Mouse (Mus musculus): ENCODE data around the gene Chmp3. TPM values are rescaled to one million over a fixed set of nuclear protein-coding genes. Genes with fewer than 3 reads are reported as not detected.

The Chmp3 gene
- polyA plus RNA-seq (2015; fragmentation: Nextera tagmentation; extraction: Ambion mirVana): 70.0 and 71.7 TPM in 2 replicates

- WGBS: under 1% methylated on average over 59 of the region's 59 CpGs
- Histone ChIP-seq H3K4me1 (peaks cover 2% of the 10 kb centered on the region), H3K36me3 (no peaks in the 10 kb centered on the region), H3K4me3 (peak within 1 kb of the TSS; percentile 70), H3K9me3 (no peaks in the 10 kb centered on the region), H3K27ac (peak within 1 kb of the TSS; percentile 98), H3K4me2 (peak within 1 kb of the TSS; percentile 53), H3K9ac (peak within 1 kb of the TSS; percentile 83), H3K27me3 (no peaks in the 10 kb centered on the region)
- ATAC-seq (ENCODE audit: insufficient number of reproducible peaks, low FRiP score, low TSS enrichment, low read depth): peak; percentile 95
Observed at GRCm38 (mm10) chr6:71543686-71544499, at the start of gene Chmp3. Gene Chmp3, plus strand, starts transcription at chr6:71543797.

- Histone ChIP-seq H3K36me3 (0 out of 2 replicates have a peak, but pooled peaks cover 2% of the 10 kb centered on the region), H3K4me1 (peaks cover 15% of the 10 kb centered on the region), H3K9ac (peak overlapping the region; percentile 98), H3K27ac (peak overlapping the region; percentile 97), H3K4me2 (peak overlapping the region; percentile 52), H3K4me3 (peak overlapping the region; percentile 91), H3K9me3 (no peaks in the 10 kb centered on the region), H3K27me3 (no peaks in the 10 kb centered on the region)
- WGBS: under 1% methylated on average over 46 of the region's 46 CpGs
- no peak; the same call in 1 of the 2 replicates for ATAC-seq (ENCODE audit: insufficient number of reproducible peaks, low FRiP score, low TSS enrichment, low read depth)
Observed at GRCm38 (mm10) chr6:71494341-71495020, 49.1 kb upstream of the Chmp3 start.

GRCm38 (mm10) chr6:71500575-71500974, 43.0 kb upstream of the Chmp3 start:
- Histone ChIP-seq H3K4me3 (no peak overlapping the region), H3K9ac (no peak overlapping the region), H3K9me3 (no peaks in the 10 kb centered on the region), H3K4me1 (peaks cover 5% of the 10 kb centered on the region; the same call in 1 of the 2 replicates), H3K27me3 (no peaks in the 10 kb centered on the region), H3K4me2 (no peak overlapping the region), H3K27ac (no peak overlapping the region), H3K36me3 (peaks cover 16% of the 10 kb centered on the region; the same call in 1 of the 2 replicates)
- ATAC-seq (ENCODE audit: insufficient number of reproducible peaks, low FRiP score, low TSS enrichment, low read depth): no peak
- WGBS: 87% methylated on average over 3 of the region's 3 CpGs

GRCm38 (mm10) chr6:71503001-71503400, 40.6 kb upstream of the Chmp3 start:
- Histone ChIP-seq H3K4me3 (no peak overlapping the region), H3K36me3 (peaks cover 23% of the 10 kb centered on the region), H3K4me1 (no peaks in the 10 kb centered on the region), H3K27ac (no peak overlapping the region), H3K9ac (no peak overlapping the region), H3K27me3 (no peaks in the 10 kb centered on the region), H3K4me2 (no peak overlapping the region), H3K9me3 (no peaks in the 10 kb centered on the region)
- ATAC-seq (ENCODE audit: insufficient number of reproducible peaks, low FRiP score, low TSS enrichment, low read depth): no peak
- 50% methylated on average over 4 of the region's 4 CpGs for WGBS

- H3K27me3 ChIP-seq: no peaks in the 10 kb centered on the region
- H3K4me1 ChIP-seq: no peaks in the 10 kb centered on the region
- no peak for ATAC-seq (ENCODE audit: insufficient number of reproducible peaks, low FRiP score, low TSS enrichment, low read depth)
- H3K9ac ChIP-seq: no peak overlapping the region
- no peak overlapping the region for H3K4me2 ChIP-seq
- H3K36me3 ChIP-seq: peaks cover 28% of the 10 kb centered on the region
- H3K4me3 ChIP-seq: no peak overlapping the region
- no peaks in the 10 kb centered on the region for H3K9me3 ChIP-seq
- no peak overlapping the region for H3K27ac ChIP-seq
Observed at GRCm38 (mm10) chr6:71503670-71504069, 39.9 kb upstream of the Chmp3 start.

- no peaks in the 10 kb centered on the region for H3K4me1 ChIP-seq
- no peak overlapping the region for H3K9ac ChIP-seq
- H3K4me2 ChIP-seq: no peak overlapping the region
- no peak for ATAC-seq (ENCODE audit: insufficient number of reproducible peaks, low FRiP score, low TSS enrichment, low read depth)
- H3K9me3 ChIP-seq: no peaks in the 10 kb centered on the region
- H3K36me3 ChIP-seq: peaks cover 31% of the 10 kb centered on the region
- no peak overlapping the region for H3K27ac ChIP-seq
- H3K4me3 ChIP-seq: no peak overlapping the region
- H3K27me3 ChIP-seq: no peaks in the 10 kb centered on the region
- WGBS: 81% methylated on average over 4 of the region's 4 CpGs
Observed at GRCm38 (mm10) chr6:71504091-71504490, 39.5 kb upstream of the Chmp3 start.

- Histone ChIP-seq H3K36me3 (peaks cover 38% of the 10 kb centered on the region), H3K27me3 (no peaks in the 10 kb centered on the region), H3K9me3 (no peaks in the 10 kb centered on the region), H3K4me3 (no peak overlapping the region), H3K4me2 (no peak overlapping the region), H3K9ac (no peak overlapping the region), H3K27ac (no peak overlapping the region), H3K4me1 (no peaks in the 10 kb centered on the region)
- ATAC-seq (ENCODE audit: insufficient number of reproducible peaks, low FRiP score, low TSS enrichment, low read depth): no peak
- 89% methylated on average over 2 of the region's 2 CpGs for WGBS
Observed at GRCm38 (mm10) chr6:71505671-71506070, 37.9 kb upstream of the Chmp3 start.

- ATAC-seq (ENCODE audit: insufficient number of reproducible peaks, low FRiP score, low TSS enrichment, low read depth): no peak
- Histone ChIP-seq H3K27me3 (no peaks in the 10 kb centered on the region), H3K27ac (no peak overlapping the region), H3K4me1 (no peaks in the 10 kb centered on the region), H3K4me2 (no peak overlapping the region), H3K9me3 (no peaks in the 10 kb centered on the region), H3K36me3 (peaks cover 5% of the 10 kb centered on the region), H3K4me3 (no peak overlapping the region), H3K9ac (no peak overlapping the region)
- whole genome bisulfite sequencing: 83% methylated on average over 4 of the region's 4 CpGs
Observed at GRCm38 (mm10) chr6:71519476-71519875, 24.1 kb upstream of the Chmp3 start.

- 27% methylated on average over 3 of the region's 3 CpGs for WGBS
- Histone ChIP-seq H3K9me3 (no peaks in the 10 kb centered on the region), H3K27ac (no peak overlapping the region), H3K9ac (no peak overlapping the region), H3K4me3 (no peak overlapping the region), H3K4me2 (no peak overlapping the region), H3K36me3 (no peaks in the 10 kb centered on the region), H3K4me1 (no peaks in the 10 kb centered on the region), H3K27me3 (no peaks in the 10 kb centered on the region)
- no peak for ATAC-seq (ENCODE audit: insufficient number of reproducible peaks, low FRiP score, low TSS enrichment, low read depth)
Observed at GRCm38 (mm10) chr6:71525556-71525955, 18.0 kb upstream of the Chmp3 start.

GRCm38 (mm10) chr6:71527056-71527455, 16.5 kb upstream of the Chmp3 start:
- no peak overlapping the region for H3K4me3 ChIP-seq

GRCm38 (mm10) chr6:71527826-71528225, 15.8 kb upstream of the Chmp3 start:
- Histone ChIP-seq H3K9me3 (no peaks in the 10 kb centered on the region), H3K4me3 (no peak overlapping the region), H3K27ac (no peak overlapping the region), H3K4me2 (no peak overlapping the region), H3K27me3 (no peaks in the 10 kb centered on the region), H3K4me1 (no peaks in the 10 kb centered on the region), H3K36me3 (no peaks in the 10 kb centered on the region), H3K9ac (no peak overlapping the region)
- 84% methylated on average over 9 of the region's 9 CpGs for WGBS
- no peak for ATAC-seq (ENCODE audit: insufficient number of reproducible peaks, low FRiP score, low TSS enrichment, low read depth)

More at GRCm38 (mm10) chr6:71527056-71527455, 16.5 kb upstream of the Chmp3 start:
- no peaks in the 10 kb centered on the region for H3K9me3 ChIP-seq
- no peak overlapping the region for H3K4me2 ChIP-seq
- no peaks in the 10 kb centered on the region for H3K4me1 ChIP-seq
- H3K27ac ChIP-seq: no peak overlapping the region
- H3K9ac ChIP-seq: no peak overlapping the region
- 87% methylated on average over 10 of the region's 10 CpGs for WGBS
- no peaks in the 10 kb centered on the region for H3K36me3 ChIP-seq
- no peaks in the 10 kb centered on the region for H3K27me3 ChIP-seq
- ATAC-seq (ENCODE audit: insufficient number of reproducible peaks, low FRiP score, low TSS enrichment, low read depth): no peak

GRCm38 (mm10) chr6:71530176-71530575, 13.4 kb upstream of the Chmp3 start:
- Histone ChIP-seq H3K9me3 (no peaks in the 10 kb centered on the region), H3K4me2 (no peak overlapping the region), H3K9ac (no peak overlapping the region), H3K4me3 (no peak overlapping the region), H3K27ac (no peak overlapping the region), H3K27me3 (no peaks in the 10 kb centered on the region), H3K36me3 (no peaks in the 10 kb centered on the region), H3K4me1 (no peaks in the 10 kb centered on the region)
- WGBS: 81% methylated on average over 8 of the region's 8 CpGs
- no peak for ATAC-seq (ENCODE audit: insufficient number of reproducible peaks, low FRiP score, low TSS enrichment, low read depth)
